Mouse (Mus musculus) embryo, embryonic 10 days (tissue): ENCODE measurements around the gene H2-Q1.
"Not testable (repeated sequence)": the region's sequence is repeated elsewhere in the genome, so short reads cannot be mapped to it uniquely, and the experiment has no call there.

ENCODE experiments used
- DNase-seq: peaks from one replicate; pipeline ENCODE4 v3.0.0-alpha.2; 2015; ENCODE audit warnings: low spot score

H2-Q1 gene

GRCm38 (mm10) chr17:35342711-35343476, 22.7 kb downstream of the H2-Q1 start:
- DNase-seq = peak; percentile 44

- DNase-seq = not testable (repeated sequence)
These were observed 27.5 kb downstream of the H2-Q1 start for GRCm38 (mm10) chr17:35347659-35348058.

- DNase-seq = not testable (repeated sequence)
These were observed 33.1 kb downstream of the H2-Q1 start for GRCm38 (mm10) chr17:35353275-35353674.

GRCm38 (mm10) chr17:35354071-35354470, 33.9 kb downstream of the H2-Q1 start:
- DNase-seq = no peak

GRCm38 (mm10) chr17:35357086-35357485, 36.9 kb downstream of the H2-Q1 start:
- DNase-seq = no peak

GRCm38 (mm10) chr17:35358763-35359469, 38.7 kb downstream of the H2-Q1 start:
- DNase-seq = peak; percentile 31

GRCm38 (mm10) chr17:35359470-35359862, 39.3 kb downstream of the H2-Q1 start:
- no peak for DNase-seq
